Mouse (Mus musculus) small intestine, adult 2 months (tissue): ENCODE measurements around the gene Bpifa6. TPM values are rescaled to one million over a fixed set of nuclear protein-coding genes. Genes with fewer than 3 reads are reported as not detected.
A peak's percentile ranks its signal among the peaks of the same experiment; 100 is the strongest.

Source experiments
- H3K27ac ChIP-seq: fragments of 200-500 bp; 2 replicates; pipeline ENCODE4 v1.5.1; 2012; ENCODE audit warnings: low read depth, low read length, control low read depth, inconsistent platforms; ENCODE audit not compliant: insufficient read depth
- H3K27me3 ChIP-seq: fragments of 200-500 bp; 2 replicates; pipeline ENCODE4 v1.6.1; 2012; ENCODE audit warnings: mild to moderate bottlenecking, moderate library complexity, low read length, inconsistent platforms; ENCODE audit not compliant: control insufficient read depth, insufficient read depth
- H3K36me3 ChIP-seq: fragments of 200-500 bp; 2 replicates; pipeline ENCODE4 v1.6.1; 2012; ENCODE audit warnings: mild to moderate bottlenecking, low read length, control low read depth, inconsistent platforms; ENCODE audit not compliant: control insufficient read depth, insufficient read depth
- H3K4me1 ChIP-seq: fragments of 200-500 bp; 2 replicates; pipeline ENCODE4 v1.6.1; 2012; ENCODE audit warnings: low read length, inconsistent platforms, mixed read lengths; ENCODE audit not compliant: control insufficient read depth, insufficient read depth, insufficient read length
- H3K4me3 ChIP-seq: fragments of 200-500 bp; 2 replicates; pipeline ENCODE4 v1.5.1; 2012; ENCODE audit warnings: low read depth, mild to moderate bottlenecking, control low read depth, inconsistent platforms, low read length, moderate library complexity
- CTCF ChIP-seq: fragments of 200-500 bp; IDR thresholded peaks from 2 replicates; pipeline ENCODE4 v1.5.1; 2012; ENCODE audit warnings: low read depth, mild to moderate bottlenecking, control low read depth, inconsistent platforms, low read length, moderate library complexity, mixed read lengths; ENCODE audit not compliant: insufficient replicate concordance, insufficient read length; ENCODE audit errors: extremely low read depth
- POLR2A ChIP-seq: fragments of 200-500 bp; IDR thresholded peaks from 2 replicates; pipeline ENCODE4 v1.6.1; 2012; ENCODE audit warnings: low read depth, mild to moderate bottlenecking, control low read depth, inconsistent platforms, low read length, moderate library complexity
- WGBS: fragments of 180-500 bp; shearing (Covaris S2); methylation state at CpG from one replicate; pipeline ENCODE4 v1.1.7; 2018; 5-methylcytosine and 5-hydroxymethylcytosine counted together
- polyA plus RNA-seq: library from polyadenylated mRNA; depleted of rRNA; stranded (reverse); fragments of >200 nt; gene quantifications from 2 replicates; pipeline ENCODE4 v1.2.3, GENCODE M21; 2012

Gene Bpifa6
- polyA plus RNA-seq, 1 experiment, result not detected

DNA sequence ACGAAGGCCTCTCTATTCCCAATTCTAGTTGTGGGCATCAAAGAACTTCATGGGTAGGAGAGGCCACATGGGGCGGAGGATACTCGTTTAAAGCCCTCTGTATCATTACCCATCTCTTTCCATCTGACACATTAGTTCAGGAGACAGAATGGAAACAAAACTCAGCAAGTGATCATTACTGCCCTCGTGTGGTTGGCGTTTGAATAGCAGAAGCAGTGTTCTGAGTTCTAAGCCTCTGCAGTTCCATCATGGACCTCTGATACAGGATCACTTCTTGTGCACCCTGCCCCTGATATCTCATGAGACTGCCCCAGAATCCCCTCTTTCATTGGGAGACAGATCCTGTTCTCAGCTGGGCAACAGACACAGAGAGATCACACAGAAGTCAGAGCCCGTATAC, 21.8 kb upstream of the Bpifa6 start:
- no peaks in the 10 kb centered on the region for H3K36me3 ChIP-seq
- H3K4me1 ChIP-seq, result peaks cover 2% of the 10 kb centered on the region; the same call in 1 of the 2 replicates
- no peak overlapping the region for H3K27ac ChIP-seq
- peak; percentile 24; the same call in 1 of the 2 replicates for TF ChIP-seq CTCF
- no peak for TF ChIP-seq POLR2A
- H3K4me3 ChIP-seq, result no peak overlapping the region
- no peaks in the 10 kb centered on the region for H3K27me3 ChIP-seq
- WGBS, result 26% methylated on average over 6 of the region's 6 CpGs

DNA sequence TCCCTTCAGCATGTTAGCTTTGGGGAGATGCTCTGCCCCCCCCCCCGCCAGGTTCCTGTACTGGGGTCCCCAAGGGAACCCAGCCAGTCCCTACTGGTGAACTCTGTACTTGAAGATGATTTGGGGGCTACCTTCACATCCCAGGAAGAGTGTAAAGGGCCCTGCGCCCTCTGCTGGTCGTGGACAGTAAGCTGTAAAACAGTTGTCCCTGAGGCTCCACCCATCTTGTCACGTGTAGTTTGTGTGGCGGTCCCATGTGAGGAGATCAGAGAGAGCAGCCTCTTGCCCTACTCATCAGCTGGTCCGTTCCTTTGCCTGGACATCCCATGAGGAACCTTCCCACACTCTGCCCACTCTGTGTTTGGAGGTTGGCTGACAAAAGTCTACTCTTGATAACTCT, 20.9 kb upstream of the Bpifa6 start:
- no peak overlapping the region for H3K27ac ChIP-seq
- 9% methylated on average over 6 of the region's 6 CpGs for WGBS
- H3K36me3 ChIP-seq, result no peaks in the 10 kb centered on the region
- no peaks in the 10 kb centered on the region for H3K27me3 ChIP-seq
- H3K4me3 ChIP-seq, result no peak overlapping the region
- H3K4me1 ChIP-seq, result peaks cover 2% of the 10 kb centered on the region; the same call in 1 of the 2 replicates
- TF ChIP-seq POLR2A, result no peak
- peak; percentile 47; the same call in 1 of the 2 replicates for TF ChIP-seq CTCF

DNA sequence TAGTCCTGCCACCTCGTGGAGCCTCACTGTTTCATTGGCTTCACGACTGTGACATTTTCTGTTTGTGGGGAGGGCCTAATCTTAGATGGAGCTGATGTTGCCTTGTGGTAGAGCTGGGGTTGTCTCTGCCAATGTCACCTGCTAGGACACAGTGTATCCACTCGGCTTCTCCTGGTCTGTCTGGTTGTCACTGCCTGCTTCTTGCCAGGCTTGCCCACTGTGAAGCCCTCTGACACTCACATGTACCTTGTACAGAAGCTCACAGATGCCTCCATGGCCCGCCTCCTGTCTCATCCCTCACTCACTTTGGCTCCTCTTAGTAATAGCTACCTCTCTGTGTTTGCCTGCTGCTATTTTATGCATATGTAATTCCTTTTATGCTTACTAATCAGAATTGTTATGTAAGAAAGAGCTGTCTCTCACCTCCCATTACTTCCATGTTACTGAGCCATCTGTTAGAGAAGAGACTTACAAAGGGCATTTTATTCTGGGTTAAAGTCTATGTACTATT, 11.9 kb upstream of the Bpifa6 start:
- H3K27me3 ChIP-seq, result no peaks in the 10 kb centered on the region
- no peaks in the 10 kb centered on the region for H3K36me3 ChIP-seq
- no peak overlapping the region for H3K27ac ChIP-seq
- H3K4me3 ChIP-seq, result no peak overlapping the region
- 59% methylated on average over 4 of the region's 4 CpGs for WGBS
- H3K4me1 ChIP-seq, result no peaks in the 10 kb centered on the region
- no peak for TF ChIP-seq CTCF
- no peak for TF ChIP-seq POLR2A

DNA sequence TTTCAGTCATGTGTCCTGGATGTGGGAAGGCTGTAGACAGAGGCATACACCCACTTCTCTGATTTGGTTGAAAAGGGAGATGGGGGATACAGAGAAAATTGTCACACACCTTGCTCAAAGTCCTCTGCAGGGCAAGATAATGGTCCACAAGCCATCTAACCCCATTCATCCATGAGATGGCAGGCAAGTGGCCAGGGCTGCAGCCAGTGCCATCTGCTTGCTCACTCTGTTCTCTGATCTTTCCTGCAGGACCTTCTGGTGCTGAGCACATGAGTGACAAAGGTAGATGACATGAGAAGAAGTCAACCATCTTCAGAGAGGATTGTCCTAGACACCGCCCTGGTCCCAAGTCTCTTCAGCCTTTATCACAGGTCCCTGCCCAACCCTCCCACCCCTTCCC, 11.4 kb upstream of the Bpifa6 start:
- Histone ChIP-seq H3K36me3 (no peaks in the 10 kb centered on the region), H3K27ac (no peak overlapping the region), H3K4me3 (no peak overlapping the region), H3K27me3 (no peaks in the 10 kb centered on the region), H3K4me1 (no peaks in the 10 kb centered on the region)
- WGBS, result 87% methylated on average over 1 of the region's 1 CpGs
- TF ChIP-seq POLR2A (no peak), CTCF (no peak)

DNA sequence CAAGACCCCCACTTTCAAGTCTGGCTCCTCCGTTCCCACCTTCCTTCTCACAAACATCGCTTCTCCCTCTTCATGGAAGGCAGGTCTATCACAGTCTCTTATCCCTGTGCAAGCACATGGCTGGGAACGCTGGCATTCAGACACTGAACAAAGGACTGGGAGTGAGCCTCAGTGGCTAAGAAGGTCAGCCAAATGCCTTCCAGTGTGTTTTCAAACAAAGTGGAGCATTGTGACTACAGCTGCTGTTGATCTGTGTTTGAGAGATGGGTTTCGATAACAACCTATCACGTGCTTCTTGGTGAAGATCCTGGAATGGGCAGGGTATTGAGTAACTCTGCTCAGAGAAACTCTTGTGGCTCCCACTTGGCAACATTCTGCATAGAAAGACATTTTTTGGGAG, 4.5 kb upstream of the Bpifa6 start:
- Histone ChIP-seq H3K27me3 (no peaks in the 10 kb centered on the region), H3K4me3 (no peak overlapping the region), H3K36me3 (no peaks in the 10 kb centered on the region), H3K27ac (no peak overlapping the region), H3K4me1 (no peaks in the 10 kb centered on the region)
- 73% methylated on average over 5 of the region's 5 CpGs for WGBS
- no peak for TF ChIP-seq CTCF

DNA sequence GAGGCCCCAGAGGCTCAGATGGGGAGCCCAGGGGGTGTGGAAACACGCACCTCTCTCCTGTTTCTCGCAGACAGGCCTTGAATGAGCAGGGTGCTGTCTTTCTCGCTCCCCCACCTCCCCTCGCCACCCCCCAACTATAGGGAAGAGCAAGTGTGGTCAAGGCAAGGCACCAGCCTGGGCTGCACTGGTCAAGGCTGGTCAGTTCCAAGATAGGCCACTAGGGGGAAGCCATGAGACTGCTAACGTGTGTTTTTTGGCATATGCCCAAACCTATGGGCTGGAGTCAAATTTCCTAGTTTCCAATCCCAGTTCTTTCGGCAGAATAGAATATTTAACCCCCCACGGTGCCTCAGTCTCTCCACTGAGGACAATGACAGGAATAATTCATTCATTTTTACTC, 21.0 kb downstream of the Bpifa6 start:
- TF ChIP-seq CTCF (peak; percentile 84; the same call in 1 of the 2 replicates), POLR2A (no peak)
- Histone ChIP-seq H3K27me3 (no peaks in the 10 kb centered on the region), H3K27ac (no peak overlapping the region), H3K4me3 (no peak overlapping the region), H3K36me3 (no peaks in the 10 kb centered on the region), H3K4me1 (no peaks in the 10 kb centered on the region)
- WGBS, result 4% methylated on average over 7 of the region's 7 CpGs

DNA sequence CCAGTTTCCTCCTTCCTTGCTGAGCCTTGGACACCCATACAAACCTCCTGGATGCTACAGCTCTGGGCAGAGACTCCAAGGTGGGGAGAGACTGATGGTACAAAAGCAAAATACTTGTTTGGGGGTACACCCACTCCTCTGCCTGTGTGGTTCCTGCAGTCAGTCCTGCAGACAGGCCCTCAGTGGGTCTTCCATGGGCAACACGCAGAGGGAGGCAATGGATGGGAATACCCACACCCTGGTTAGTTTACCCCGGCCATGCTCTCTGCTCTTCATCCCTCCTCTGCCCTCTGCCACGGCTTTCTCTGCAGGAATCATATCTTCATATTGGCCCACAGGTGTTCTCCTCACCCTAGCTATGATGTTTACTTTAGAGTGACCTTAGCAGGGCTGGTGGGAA, 25.8 kb downstream of the Bpifa6 start:
- TF ChIP-seq POLR2A (no peak), CTCF (no peak)
- WGBS, result 59% methylated on average over 3 of the region's 3 CpGs
- H3K27ac ChIP-seq, result no peak overlapping the region

More for the DNA sequence above, 25.8 kb downstream of the Bpifa6 start:
- no peak overlapping the region for H3K4me3 ChIP-seq
- no peaks in the 10 kb centered on the region for H3K27me3 ChIP-seq
- H3K4me1 ChIP-seq, result no peaks in the 10 kb centered on the region
- H3K36me3 ChIP-seq, result no peaks in the 10 kb centered on the region
